Mouse (Mus musculus) neural tube, embryonic 11.5 days (tissue): ENCODE data around the gene Pakap. TPM values are rescaled to one million over a fixed set of nuclear protein-coding genes. Genes with fewer than 3 reads are reported as not detected.
A peak's percentile ranks its signal among the peaks of the same experiment; 100 is the strongest.

ENCODE experiments used
- ATAC-seq: fragments of 200-750 bp; cut with Nextera tagmentation; 2 replicates; pipeline ENCODE4 v1.8.0; 2017; ENCODE audit warnings: moderate number of reproducible peaks, mild to moderate bottlenecking, moderate TSS enrichment, moderate library complexity; ENCODE audit not compliant: insufficient read depth, low FRiP score, low TSS enrichment
- DNase-seq: peaks from one replicate; pipeline ENCODE4 v3.0.0-alpha.2; 2015; ENCODE audit warnings: low spot score
- H3K27ac ChIP-seq: fragments of 300-500 bp; sonication (generic); 2 replicates; pipeline ENCODE4 v1.5.1; 2014; ENCODE audit warnings: low read depth, mild to moderate bottlenecking, low read length
- H3K27me3 ChIP-seq: fragments of 300-500 bp; sonication (generic); 2 replicates; pipeline ENCODE4 v1.6.1; 2014; ENCODE audit warnings: mild to moderate bottlenecking, low read length, mixed read lengths; ENCODE audit not compliant: control insufficient read depth, insufficient read depth
- H3K36me3 ChIP-seq: fragments of 300-500 bp; sonication (generic); 2 replicates; pipeline ENCODE4 v1.6.1; 2014; ENCODE audit warnings: mild to moderate bottlenecking, low read length, moderate library complexity, mixed read lengths; ENCODE audit not compliant: control insufficient read depth, insufficient read depth
- H3K4me1 ChIP-seq: fragments of 300-500 bp; sonication (generic); 2 replicates; pipeline ENCODE4 v1.6.1; 2014; ENCODE audit warnings: low read length, mixed read lengths; ENCODE audit not compliant: control insufficient read depth, insufficient read depth
- H3K4me2 ChIP-seq: fragments of 300-500 bp; sonication (generic); 2 replicates; pipeline ENCODE4 v1.6.1; 2014; ENCODE audit warnings: low read depth, mild to moderate bottlenecking, moderate library complexity
- H3K4me3 ChIP-seq: fragments of 300-500 bp; sonication (generic); 2 replicates; pipeline ENCODE4 v1.5.1; 2014; ENCODE audit warnings: low read depth, low read length
- H3K9ac ChIP-seq: fragments of 300-500 bp; sonication (generic); 2 replicates; pipeline ENCODE4 v1.6.1; 2014; ENCODE audit warnings: mild to moderate bottlenecking, low read length
- H3K9me3 ChIP-seq: fragments of 300-500 bp; sonication (generic); 2 replicates; pipeline ENCODE4 v1.6.1; 2016; ENCODE audit warnings: low read length; ENCODE audit not compliant: control insufficient read depth
- WGBS: fragments of 180-500 bp; shearing (Covaris S2); extraction: QIAGEN DNeasy Blood & Tissue Kit; methylation state at CpG from one replicate; pipeline ENCODE4 v1.1.7; 2014; 5-methylcytosine and 5-hydroxymethylcytosine counted together
- polyA plus RNA-seq: library from polyadenylated mRNA; unstranded; fragments of >200 nt; fragmentation: Nextera tagmentation; extraction: Ambion mirVana; gene quantifications from 2 replicates; pipeline ENCODE4 v1.2.1, GENCODE M21; 2014

Gene Pakap
- polyA plus RNA-seq, 1 experiment from 2014 or later: 20.8 TPM

DNA sequence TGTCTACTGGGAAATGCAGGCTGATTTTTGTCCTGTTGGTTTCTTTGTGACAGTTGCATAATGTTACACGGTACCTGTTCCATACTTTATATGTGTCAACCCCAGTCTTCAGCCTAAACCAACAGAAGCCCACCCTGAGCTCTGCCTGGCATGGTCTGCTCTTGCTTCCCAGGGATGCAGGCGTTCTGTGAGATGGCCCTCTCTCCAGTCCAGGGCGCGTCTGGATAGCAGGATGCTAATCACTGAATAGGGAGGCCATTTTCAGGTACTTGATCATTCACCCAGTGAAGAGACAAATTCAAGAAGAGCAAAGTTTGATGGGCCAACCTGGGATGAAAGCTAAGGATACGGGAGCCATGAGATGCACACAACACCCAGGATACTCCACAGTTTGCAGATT is 311.2 kb downstream of the Pakap start:
- DNase-seq: no peak
- Histone ChIP-seq H3K4me1 (no peaks in the 10 kb centered on the region), H3K9me3 (no peaks in the 10 kb centered on the region), H3K27ac (no peak overlapping the region), H3K4me2 (no peak overlapping the region), H3K36me3 (no peaks in the 10 kb centered on the region), H3K27me3 (no peaks in the 10 kb centered on the region), H3K4me3 (no peak overlapping the region), H3K9ac (no peak overlapping the region)
- 90% methylated on average over 5 of the region's 5 CpGs for whole genome bisulfite sequencing
- no peak for ATAC-seq

DNA sequence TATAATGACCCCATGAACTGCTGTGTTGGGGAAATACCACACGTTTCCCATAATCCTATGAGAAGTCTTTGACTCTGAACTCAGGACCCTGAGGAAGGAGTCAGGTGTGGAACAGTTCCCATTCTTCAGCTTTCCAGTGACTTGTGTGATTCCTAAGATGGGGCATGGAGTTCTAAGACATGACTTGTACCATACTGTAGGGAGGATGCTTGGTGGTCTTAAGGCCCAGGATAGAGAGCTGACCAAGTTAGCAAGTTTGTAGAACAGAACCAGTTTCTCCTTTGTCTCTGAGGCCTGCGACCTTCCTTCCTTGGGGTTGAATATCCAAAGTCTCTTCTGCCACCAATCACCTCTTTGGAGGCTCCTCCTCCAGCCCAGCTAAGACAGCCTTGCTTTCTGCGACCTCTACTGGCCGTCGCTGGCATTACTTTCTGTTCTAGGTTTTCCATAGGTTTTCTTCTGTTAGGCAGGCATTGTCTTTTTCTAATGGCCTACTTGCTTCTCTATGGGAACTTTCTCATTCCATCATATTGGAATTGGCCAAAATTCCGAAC is 311.9 kb downstream of the Pakap start:
- Histone ChIP-seq H3K27ac (no peak overlapping the region), H3K27me3 (no peaks in the 10 kb centered on the region), H3K4me2 (no peak overlapping the region), H3K9ac (no peak overlapping the region), H3K4me3 (no peak overlapping the region), H3K4me1 (no peaks in the 10 kb centered on the region), H3K36me3 (no peaks in the 10 kb centered on the region), H3K9me3 (no peaks in the 10 kb centered on the region)
- ATAC-seq: peak; percentile 50; the same call in 1 of the 2 replicates
- WGBS: 16% methylated on average over 6 of the region's 6 CpGs
- peak; percentile 79 for DNase-seq

DNA sequence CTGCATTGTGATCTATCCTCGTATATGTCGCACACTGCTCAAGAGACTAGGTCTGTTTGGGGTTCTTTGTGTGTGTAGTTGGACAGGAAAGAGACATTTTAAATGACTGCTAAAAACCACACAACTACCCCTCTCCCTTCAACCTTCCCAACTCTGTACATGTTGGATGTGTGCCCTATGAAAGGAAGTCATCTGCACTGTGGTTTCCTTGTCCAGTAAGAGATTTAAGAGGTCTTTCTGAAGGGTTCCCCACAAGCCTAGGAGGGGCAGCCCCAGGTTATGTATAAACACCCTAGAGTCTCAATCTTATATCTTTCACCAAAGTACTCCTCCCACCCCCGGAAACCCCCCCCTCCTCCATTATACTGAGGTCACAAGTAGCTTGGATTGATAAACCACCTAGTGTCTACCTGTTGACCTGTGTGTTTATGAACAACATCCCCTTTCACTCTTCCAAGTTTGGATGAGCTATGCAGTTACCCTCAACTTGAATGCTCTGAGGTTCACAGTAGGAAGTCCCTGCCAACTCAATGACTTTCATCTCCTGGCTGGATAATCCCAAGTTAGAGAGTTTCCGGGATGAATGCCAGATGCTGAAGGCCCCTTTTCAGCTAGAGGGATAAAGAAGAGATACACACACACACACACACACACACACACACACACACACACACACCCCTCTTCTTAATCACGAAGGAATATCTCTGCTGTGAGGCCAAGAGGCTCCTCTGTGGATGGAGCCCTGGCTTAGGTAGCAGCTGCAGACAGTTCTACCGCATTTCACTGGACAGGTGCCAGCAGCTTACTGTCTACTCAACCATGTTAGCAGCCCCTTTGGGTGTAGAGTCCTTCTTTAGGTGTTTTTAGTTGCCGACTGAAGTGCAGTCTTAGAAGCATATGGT is 315.8 kb downstream of the Pakap start:
- Histone ChIP-seq H3K4me3 (no peak overlapping the region), H3K4me2 (no peak overlapping the region), H3K9ac (no peak overlapping the region), H3K27ac (no peak overlapping the region), H3K9me3 (no peaks in the 10 kb centered on the region), H3K27me3 (no peaks in the 10 kb centered on the region), H3K36me3 (no peaks in the 10 kb centered on the region), H3K4me1 (no peaks in the 10 kb centered on the region)
- WGBS: 85% methylated on average over 7 of the region's 7 CpGs
- no peak for DNase-seq
- ATAC-seq: no peak

DNA sequence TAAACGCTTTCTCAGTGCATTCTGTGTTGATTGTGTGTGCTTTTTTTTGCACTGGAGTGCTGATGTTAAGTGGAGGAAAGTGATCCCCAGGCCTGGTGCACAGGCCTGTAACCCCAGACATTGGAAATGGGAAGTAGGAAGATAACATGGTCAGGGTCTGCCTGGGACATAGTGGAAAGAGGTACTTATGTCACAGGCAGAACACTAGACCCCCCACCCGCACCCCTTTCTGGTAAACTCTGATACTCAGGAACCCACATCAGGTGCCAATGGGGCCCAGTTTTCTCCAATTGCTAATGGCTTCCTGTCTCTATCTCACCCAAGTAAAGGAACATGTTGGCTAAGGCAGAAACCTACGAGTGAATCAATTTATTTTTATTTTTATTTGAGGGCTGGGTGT is 316.5 kb downstream of the Pakap start:
- DNase-seq (no peak), ATAC-seq (no peak)
- Histone ChIP-seq H3K4me3 (no peak overlapping the region), H3K27ac (no peak overlapping the region), H3K9me3 (no peaks in the 10 kb centered on the region), H3K9ac (no peak overlapping the region), H3K36me3 (no peaks in the 10 kb centered on the region), H3K27me3 (no peaks in the 10 kb centered on the region), H3K4me1 (no peaks in the 10 kb centered on the region), H3K4me2 (no peak overlapping the region)
- 88% methylated on average over 3 of the region's 3 CpGs for WGBS

DNA sequence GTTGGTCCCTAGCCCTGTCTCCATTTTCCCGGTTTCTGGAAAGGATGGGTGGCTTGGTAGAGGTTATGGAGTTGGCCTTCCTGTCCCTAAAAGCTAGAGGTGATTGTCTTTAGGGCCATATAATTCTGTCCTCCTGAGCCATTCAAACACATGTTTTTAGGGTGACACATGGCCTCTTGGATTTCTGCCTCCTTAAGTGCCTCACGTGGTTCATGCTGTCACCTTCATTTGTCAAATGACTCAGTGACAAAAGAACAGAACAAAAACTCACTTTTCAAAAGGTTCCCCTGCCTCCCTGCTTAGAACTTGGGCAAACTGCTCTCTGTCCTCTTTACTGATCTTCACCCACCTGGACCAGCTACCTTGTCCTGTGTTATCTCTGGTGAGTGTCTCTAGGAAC is 317.2 kb downstream of the Pakap start:
- WGBS: 52% methylated on average over 2 of the region's 2 CpGs
- no peak overlapping the region for H3K4me2 ChIP-seq
- DNase-seq (no peak), ATAC-seq (no peak)
- no peak overlapping the region for H3K4me3 ChIP-seq
- no peaks in the 10 kb centered on the region for H3K4me1 ChIP-seq
- no peak overlapping the region for H3K9ac ChIP-seq
- no peaks in the 10 kb centered on the region for H3K36me3 ChIP-seq
- no peaks in the 10 kb centered on the region for H3K9me3 ChIP-seq
- H3K27ac ChIP-seq: no peak overlapping the region
- no peaks in the 10 kb centered on the region for H3K27me3 ChIP-seq

DNA sequence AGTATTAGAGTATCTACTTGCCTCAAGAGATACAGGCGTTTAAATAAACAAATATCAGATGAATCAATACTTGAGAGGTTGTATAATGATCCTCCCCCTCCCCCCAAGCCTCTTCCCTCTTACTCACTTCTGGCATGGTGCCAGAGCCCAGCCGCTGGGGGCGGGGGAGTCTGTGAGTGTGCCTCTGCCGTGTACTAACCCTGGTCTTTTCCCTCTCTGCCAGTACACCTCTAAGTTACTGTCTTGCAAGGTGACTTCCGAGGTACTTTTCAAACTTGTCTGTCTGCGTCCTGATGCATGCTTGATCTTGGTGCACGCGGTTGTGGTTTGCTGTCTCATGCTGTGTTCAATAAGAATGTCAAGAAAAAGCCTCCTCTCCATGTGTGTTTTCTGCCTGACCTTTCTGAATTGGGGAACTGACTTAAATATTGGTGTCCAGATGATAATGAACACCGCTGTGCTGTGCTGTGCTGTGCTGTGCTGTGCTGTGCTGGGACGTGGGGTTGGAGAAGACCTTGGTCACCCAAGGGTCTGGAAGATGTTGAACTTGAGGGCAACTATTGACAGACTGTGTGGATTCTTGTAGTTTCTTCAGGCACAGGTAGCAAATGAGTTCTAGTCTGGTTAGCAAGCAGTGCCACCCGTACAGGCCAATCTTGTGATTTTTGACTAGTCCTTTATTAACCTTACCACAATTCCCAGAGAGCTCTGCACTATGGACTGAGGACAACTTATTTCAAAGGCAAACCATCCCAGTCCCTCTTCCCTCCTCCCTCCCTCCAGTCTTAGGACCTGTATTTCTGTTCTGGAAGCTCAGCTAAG is 318.3 kb downstream of the Pakap start:
- DNase-seq (peak; percentile 70), ATAC-seq (no peak)

DNA sequence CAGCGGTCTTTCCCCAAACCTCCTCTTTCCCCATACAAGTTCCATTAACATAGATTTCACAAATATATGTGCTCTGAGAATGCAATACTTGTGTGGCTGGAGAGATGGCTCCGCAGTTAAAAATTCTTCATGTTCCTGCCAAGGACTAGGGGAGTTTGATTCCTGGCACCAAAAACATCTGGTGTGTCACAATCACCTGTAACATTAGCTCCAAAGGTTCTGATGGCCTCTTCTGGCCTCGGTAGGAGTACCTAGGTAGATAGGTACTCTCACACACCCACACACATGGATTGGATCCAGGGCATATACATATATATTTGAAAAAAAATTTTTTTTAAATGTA is 318.9 kb downstream of the Pakap start:
- Histone ChIP-seq H3K9ac (no peak overlapping the region), H3K36me3 (no peaks in the 10 kb centered on the region), H3K4me3 (no peak overlapping the region), H3K9me3 (no peaks in the 10 kb centered on the region), H3K4me2 (no peak overlapping the region), H3K27me3 (no peaks in the 10 kb centered on the region), H3K4me1 (0 out of 2 replicates have a peak, but pooled peaks cover 6% of the 10 kb centered on the region), H3K27ac (no peak overlapping the region)
- ATAC-seq (no peak), DNase-seq (no peak)
- WGBS: 90% methylated on average over 3 of the region's 3 CpGs

More for the DNA sequence above, 318.3 kb downstream of the Pakap start:
- 80% methylated on average over 11 of the region's 11 CpGs for WGBS
- Histone ChIP-seq H3K27me3 (no peaks in the 10 kb centered on the region), H3K4me2 (no peak overlapping the region), H3K4me1 (0 out of 2 replicates have a peak, but pooled peaks cover under 1% of the 10 kb centered on the region), H3K27ac (no peak overlapping the region), H3K36me3 (no peaks in the 10 kb centered on the region), H3K9ac (no peak overlapping the region), H3K9me3 (no peaks in the 10 kb centered on the region), H3K4me3 (no peak overlapping the region)

DNA sequence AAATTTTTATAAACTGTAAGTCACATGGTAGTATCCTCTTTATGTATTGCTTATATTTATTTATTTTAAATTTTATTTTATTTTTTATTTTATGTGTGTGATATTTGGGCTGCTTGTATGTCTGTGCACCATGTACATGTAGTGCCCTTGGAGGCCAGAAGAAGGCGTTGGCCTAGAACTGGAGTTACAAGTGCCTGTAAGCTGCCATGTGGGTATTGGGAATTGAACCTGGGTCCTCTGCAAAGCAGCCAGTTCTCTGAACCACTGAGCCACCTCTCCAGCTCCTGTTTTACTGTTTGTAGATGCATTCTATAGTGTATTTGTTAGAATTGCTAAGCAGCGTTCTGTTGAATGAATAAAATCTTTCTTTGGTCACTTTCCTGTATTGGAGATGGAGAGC is 320.3 kb downstream of the Pakap start:
- Histone ChIP-seq H3K4me2 (no peak overlapping the region), H3K9ac (no peak overlapping the region), H3K27me3 (no peaks in the 10 kb centered on the region), H3K4me3 (no peak overlapping the region), H3K9me3 (no peaks in the 10 kb centered on the region), H3K27ac (no peak overlapping the region), H3K4me1 (0 out of 2 replicates have a peak, but pooled peaks cover 10% of the 10 kb centered on the region), H3K36me3 (no peaks in the 10 kb centered on the region)
- WGBS: 94% methylated on average over 2 of the region's 2 CpGs
- DNase-seq (no peak), ATAC-seq (no peak)
